Comparison of ENCODE assay signal across 8 mouse cellular contexts in genomic region chr5:30774601-30775371, GRCm38 (mm10). TPM values are rescaled to one million over a fixed set of nuclear protein-coding genes. Genes with fewer than 3 reads are reported as not detected.
A peak's percentile ranks its signal among the peaks of the same experiment; 100 is the strongest.
DNase-seq lines count a peak whose midpoint lies in the region; ATAC-seq lines count a peak whose summit lies in the region.

No protein-coding gene starts in this region.

- no peaks in the 10 kb centered on the region for H3K4me1 ChIP-seq in embryonic facial prominence, embryonic 14.5 days (ENCODE audit: control insufficient read depth, insufficient read depth, low read length)
- no peaks in the 10 kb centered on the region for H3K4me1 ChIP-seq in limb, embryonic 13.5 days
- H3K4me1 ChIP-seq in midbrain, embryonic 16.5 days (ENCODE audit: control insufficient read depth, insufficient read depth, low read length): peaks cover 17% of the 10 kb centered on the region; the same call in 1 of the 2 replicates

- WGBS in embryonic facial prominence, embryonic 14.5 days: 13% methylated on average over 20 of the region's 20 CpGs
- WGBS in limb, embryonic 13.5 days: 10% methylated on average over 20 of the region's 20 CpGs
- 6% methylated on average over 20 of the region's 20 CpGs for WGBS in midbrain, embryonic 16.5 days

- no peaks in the 10 kb centered on the region for H3K9me3 ChIP-seq in embryonic facial prominence, embryonic 14.5 days (ENCODE audit: control insufficient read depth, low read length)
- H3K9me3 ChIP-seq in limb, embryonic 13.5 days: no peaks in the 10 kb centered on the region
- H3K9me3 ChIP-seq in midbrain, embryonic 16.5 days (replicated peaks; ENCODE audit: control insufficient read depth, low read length, poor library complexity, severe bottlenecking): no peaks in the 10 kb centered on the region

- DNase-seq in 3T3-L1 (ENCODE audit: low read depth, low spot score): peak; percentile 87
- peak; percentile 90 to 95 for DNase-seq in adrenal gland, postnatal 36 days
- DNase-seq in embryonic facial prominence, embryonic 14.5 days (ENCODE audit: low spot score): peak; percentile 93
- peak; percentile 82 for DNase-seq in heart, adult 8-10 months (ENCODE audit: low spot score)
- peak; percentile 86 for DNase-seq in kidney, adult 9 months
- peak; percentile 38 to 67 for DNase-seq in spleen, postnatal 14 days (ENCODE audit: low spot score in 2 of 2)

- H3K9ac ChIP-seq in embryonic facial prominence, embryonic 14.5 days (ENCODE audit: low read depth, low read length): peak overlapping the region; percentile 10; the same call in 1 of the 2 replicates
- H3K9ac ChIP-seq in limb, embryonic 13.5 days: 0 out of 2 replicates have a peak overlapping the region, but pooled peaks have one; percentile 43
- 0 out of 2 replicates have a peak overlapping the region, but pooled peaks have one; percentile 1 for H3K9ac ChIP-seq in midbrain, embryonic 16.5 days (ENCODE audit: low read depth, low read length)

- peak overlapping the region; percentile 26 for H3K4me3 ChIP-seq in embryonic facial prominence, embryonic 14.5 days (ENCODE audit: low read depth, low read length)
- H3K4me3 ChIP-seq in limb, embryonic 13.5 days: peak overlapping the region; percentile 33
- peak overlapping the region; percentile 4; the same call in 1 of the 2 replicates for H3K4me3 ChIP-seq in midbrain, embryonic 16.5 days (ENCODE audit: low read depth, low read length)

- no peaks in the 10 kb centered on the region; the same call in 1 of the 2 replicates for H3K27me3 ChIP-seq in embryonic facial prominence, embryonic 14.5 days (replicated peaks; ENCODE audit: control insufficient read depth, insufficient read depth, low read length)
- H3K27me3 ChIP-seq in limb, embryonic 13.5 days: peaks cover 12% of the 10 kb centered on the region
- H3K27me3 ChIP-seq in midbrain, embryonic 16.5 days (ENCODE audit: control insufficient read depth, insufficient read depth, low read depth, low read length): no peaks in the 10 kb centered on the region

- H3K27ac ChIP-seq in embryonic facial prominence, embryonic 14.5 days (replicated peaks; ENCODE audit: low read depth, low read length): no peak overlapping the region
- no peak overlapping the region for H3K27ac ChIP-seq in limb, embryonic 13.5 days
- peak overlapping the region; percentile 51 for H3K27ac ChIP-seq in midbrain, embryonic 16.5 days (ENCODE audit: low read length)

- ATAC-seq in embryonic facial prominence, embryonic 14.5 days (ENCODE audit: low read depth): peak; percentile 85
- ATAC-seq in limb, embryonic 13.5 days (ENCODE audit: low FRiP score, low read depth): peak; percentile 71; the same call in 1 of the 2 replicates
- peak; percentile 83 for ATAC-seq in midbrain, embryonic 16.5 days

- no peaks in the 10 kb centered on the region for H3K36me3 ChIP-seq in embryonic facial prominence, embryonic 14.5 days (ENCODE audit: control insufficient read depth, insufficient read depth, low read length)
- H3K36me3 ChIP-seq in limb, embryonic 13.5 days: no peaks in the 10 kb centered on the region
- H3K36me3 ChIP-seq in midbrain, embryonic 16.5 days (ENCODE audit: control insufficient read depth, insufficient read depth, low read length): peaks cover 11% of the 10 kb centered on the region

- H3K4me2 ChIP-seq in embryonic facial prominence, embryonic 14.5 days (ENCODE audit: low read depth, low read length): peak overlapping the region; percentile 56
- H3K4me2 ChIP-seq in limb, embryonic 13.5 days (replicated peaks): peak overlapping the region; percentile 67
- peak overlapping the region; percentile 47 for H3K4me2 ChIP-seq in midbrain, embryonic 16.5 days (ENCODE audit: low read length)

RNA-seq across cellular contexts. Expression of gene Mapre3, which starts 39.7 kb away (rescaled TPM):
- 10 to 100 TPM; 48.9 to 52.2 TPM for total RNA-seq in adrenal gland, postnatal 36 days (2021)
- polyA plus RNA-seq in embryonic facial prominence, embryonic 14.5 days (2014; fragmentation: Nextera tagmentation; extraction: Ambion mirVana): 31.0 and 37.0 TPM in 2 replicates
- total RNA-seq in heart, adult 8-10 months (2022): 10 to 100 TPM; 43.1 to 48.3 (median 44.5) TPM
- 30.7 and 33.0 TPM in 2 replicates for polyA plus RNA-seq in limb, embryonic 13.5 days (2015; fragmentation: Nextera tagmentation; extraction: Ambion mirVana)
- 162 and 172 TPM in 2 replicates for polyA plus RNA-seq in midbrain, embryonic 16.5 days (2015; fragmentation: Nextera tagmentation; extraction: Ambion mirVana)
